Comparison of ENCODE assay signal across 13 mouse cellular contexts in genomic region chr8:84909949-84910348, GRCm38 (mm10). TPM values are rescaled to one million over a fixed set of nuclear protein-coding genes. Genes with fewer than 3 reads are reported as not detected.
DNase-seq lines count a peak whose midpoint lies in the region; ATAC-seq and TF ChIP-seq lines count a peak whose summit lies in the region.
"Had no signal": no experiment of that assay in that cellular context is flagged by ENCODE, and none has a peak within 500 bp of the region (broad histone marks: within the 10 kb centered on the region; RNA-seq: fewer than 3 reads in every experiment).

No protein-coding gene starts in this region.

- no peak overlapping the region for H3K9ac ChIP-seq in lung, postnatal 0 days (replicated peaks; ENCODE audit: low read depth)
- H3K9ac ChIP-seq in ES-E14 (ENCODE audit: insufficient read depth, low read depth, low read length, poor library complexity, severe bottlenecking) = peak overlapping the region; percentile 92; the same call in 1 of the 2 replicates
- H3K9ac ChIP-seq in liver, embryonic 16.5 days (ENCODE audit: low read depth, low read length) = peak overlapping the region; percentile 91

- no peak overlapping the region for H3K4me3 ChIP-seq in lung, postnatal 0 days (ENCODE audit: low read depth, low read length)
- H3K4me3 ChIP-seq in ES-E14 (ENCODE audit: insufficient read depth in 1 of 2, low read depth in 1 of 2, low read length in 2 of 2, poor library complexity in 1 of 2, severe bottlenecking in 1 of 2) = no peak overlapping the region
- H3K4me3 ChIP-seq in liver, embryonic 16.5 days (ENCODE audit: low read depth, low read length) = peak overlapping the region; percentile 76

- in situ Hi-C loops in ES-E14 (cut with MboI; ENCODE audit: low sequenced_read_pairs in 2 of 2, unreplicated experiment in 2 of 2) = no loop called here

- DNase-seq in lung, postnatal 0 days (ENCODE audit: low spot score) = peak; percentile 25
- no peak for DNase-seq in lung, postnatal 4 days
- no peak for DNase-seq in ES-E14 (ENCODE audit: low read depth, low spot score)
- no peak for DNase-seq in testis, postnatal 14 days (ENCODE audit: low spot score)
- no peak for DNase-seq in adrenal gland, adult 18-20 months (ENCODE audit: low spot score in 2 of 2)
- no peak for DNase-seq in urinary bladder, postnatal 25 days (ENCODE audit: low spot score)
- DNase-seq: gastrocnemius, adult 2 months; heart, postnatal 14 days; layer of hippocampus, adult 9-11 months; right cerebral cortex, adult 18-20 months had no signal

- H3K4me2 ChIP-seq in lung, postnatal 0 days (replicated peaks; ENCODE audit: low read depth, low read length) = no peak overlapping the region
- peak overlapping the region; percentile 94 for H3K4me2 ChIP-seq in liver, embryonic 16.5 days (ENCODE audit: low read depth, low read length)

- no peak for TF ChIP-seq CTCF in lung, postnatal 0 days (IDR thresholded peaks at IDR 0.05)

- peaks cover 10% of the 10 kb centered on the region for H3K27me3 ChIP-seq in lung, postnatal 0 days (replicated peaks; ENCODE audit: insufficient read depth, low read length)
- peaks cover 16% of the 10 kb centered on the region for H3K27me3 ChIP-seq in liver, embryonic 16.5 days (ENCODE audit: control insufficient read depth, insufficient read depth, low read depth, low read length)

- no peak for TF ChIP-seq EP300 in lung, postnatal 0 days (IDR thresholded peaks at IDR 0.05)

- 77% methylated on average over 5 of the region's 5 CpGs for WGBS in lung, postnatal 0 days
- 46% methylated on average over 5 of the region's 5 CpGs for WGBS in liver, embryonic 16.5 days (ENCODE audit: insufficient replicate concordance)

- ATAC-seq in lung, postnatal 0 days = no peak
- ATAC-seq in erythroblast, adult 5-6 weeks (replicated peaks; ENCODE audit: low FRiP score, poor library complexity, severe bottlenecking) = peak; percentile 34
- ATAC-seq in liver, embryonic 16.5 days (ENCODE audit: low read depth) = no peak
- ATAC-seq: forebrain, embryonic 14.5 days had no signal

- H3K9me3 ChIP-seq in lung, postnatal 0 days (ENCODE audit: low read length) = no peaks in the 10 kb centered on the region
- no peaks in the 10 kb centered on the region for H3K9me3 ChIP-seq in ES-E14 (ENCODE audit: control insufficient read depth, insufficient read depth, low read depth, low read length)
- H3K9me3 ChIP-seq in liver, embryonic 16.5 days (replicated peaks; ENCODE audit: control insufficient read depth, low read length) = no peaks in the 10 kb centered on the region

- H3K27ac ChIP-seq in lung, postnatal 0 days (ENCODE audit: low read length) = no peak overlapping the region
- no peak overlapping the region for H3K27ac ChIP-seq in ES-E14 (ENCODE audit: insufficient read depth, low read depth, low read length, poor library complexity, severe bottlenecking)
- H3K27ac ChIP-seq in liver, embryonic 16.5 days (ENCODE audit: low read length) = peak overlapping the region; percentile 89
- H3K27ac ChIP-seq: gastrocnemius, adult 2 months had no signal

- no peaks in the 10 kb centered on the region; the same call in 1 of the 2 replicates for H3K4me1 ChIP-seq in lung, postnatal 0 days (ENCODE audit: insufficient read depth, low read depth, low read length)
- H3K4me1 ChIP-seq in ES-E14 (ENCODE audit: control insufficient read depth in 2 of 2, insufficient read depth in 2 of 2, low read length in 2 of 2, poor library complexity in 1 of 2) = peaks cover 0 to 12% of the 10 kb centered on the region in 2 experiments; a peak in 2 of 4 replicates
- peaks cover 51% of the 10 kb centered on the region for H3K4me1 ChIP-seq in liver, embryonic 16.5 days (ENCODE audit: control insufficient read depth, low read depth, low read length)

- no peaks in the 10 kb centered on the region for H3K36me3 ChIP-seq in lung, postnatal 0 days (ENCODE audit: insufficient read depth, low read length)
- H3K36me3 ChIP-seq in ES-E14 (ENCODE audit: control insufficient read depth, insufficient read depth, low read length, poor library complexity, severe bottlenecking) = peaks cover 9% of the 10 kb centered on the region
- peaks cover 21% of the 10 kb centered on the region for H3K36me3 ChIP-seq in liver, embryonic 16.5 days (ENCODE audit: control insufficient read depth, insufficient read depth)

TF ChIP-seq in ES-E14, 5 proteins besides CTCF, POLR2A, EP300 and RAD21:
- TF ChIP-seq MAFK (IDR thresholded peaks at IDR 0.05; ENCODE audit: insufficient read depth, low read depth, low read length) (no peak), HCFC1 (IDR thresholded peaks at IDR 0.05; ENCODE audit: borderline replicate concordance, insufficient read depth, low read length) (no peak)

RNA-seq across cellular contexts. Expression of gene Dnase2a, which starts 1.6 kb away (rescaled TPM):
- 24.0 and 29.1 TPM in 2 replicates for polyA plus RNA-seq in lung, postnatal 0 days (2015; fragmentation: Nextera tagmentation; extraction: Ambion mirVana)
- total RNA-seq in ES-E14 (2012; rRNA removed) = 23.7 and 29.5 TPM in 2 replicates
- total RNA-seq in erythroblast, adult 5-6 weeks (2015; ENCODE audit: low replicate concordance) = 31.9 and 44.9 TPM in 2 replicates
- total RNA-seq in erythroblast, adult 5-6 weeks (2017; ENCODE audit: low replicate concordance) = 85.2 and 99.8 TPM in 2 replicates
- polyA plus RNA-seq in liver, embryonic 16.5 days (2015; fragmentation: Nextera tagmentation; extraction: Ambion mirVana) = 12.5 and 13.6 TPM in 2 replicates
- 10 to 100 TPM; 11.2 to 12.5 TPM for total RNA-seq in adrenal gland, adult 18-20 months (2021)

RNA-seq across cellular contexts. Expression of gene Klf1, which starts 8.2 kb away (rescaled TPM):
- 0.69 and 1.1 TPM in 2 replicates for polyA plus RNA-seq in lung, postnatal 0 days (2015; fragmentation: Nextera tagmentation; extraction: Ambion mirVana)
- 0.31 and 0.53 TPM in 2 replicates for total RNA-seq in ES-E14 (2012; rRNA removed)
- total RNA-seq in erythroblast, adult 5-6 weeks (2015; ENCODE audit: low replicate concordance) = 58.9 and 59.8 TPM in 2 replicates
- 85.0 and 116 TPM in 2 replicates for total RNA-seq in erythroblast, adult 5-6 weeks (2017; ENCODE audit: low replicate concordance)
- 394 and 409 TPM in 2 replicates for polyA plus RNA-seq in liver, embryonic 16.5 days (2015; fragmentation: Nextera tagmentation; extraction: Ambion mirVana)
- total RNA-seq in adrenal gland, adult 18-20 months (2021) = not detected
- total RNA-seq: gastrocnemius, adult 2 months; heart, postnatal 14 days had no signal

RNA-seq across cellular contexts. Expression of gene Gcdh, which starts 16.2 kb away (rescaled TPM):
- polyA plus RNA-seq in lung, postnatal 0 days (2015; fragmentation: Nextera tagmentation; extraction: Ambion mirVana) = 16.2 and 21.1 TPM in 2 replicates
- total RNA-seq in ES-E14 (2012; rRNA removed) = 36.3 and 57.2 TPM in 2 replicates
- total RNA-seq in erythroblast, adult 5-6 weeks (2015; ENCODE audit: low replicate concordance) = 7.9 and 14.6 TPM in 2 replicates
- 13.4 and 17.6 TPM in 2 replicates for total RNA-seq in erythroblast, adult 5-6 weeks (2017; ENCODE audit: low replicate concordance)
- polyA plus RNA-seq in liver, embryonic 16.5 days (2015; fragmentation: Nextera tagmentation; extraction: Ambion mirVana) = 65.7 and 73.0 TPM in 2 replicates
- total RNA-seq in adrenal gland, adult 18-20 months (2021) = 10 to 100 TPM; 52.4 to 56.5 TPM

RNA-seq across cellular contexts. Expression of gene Mast1, which starts 27.2 kb away (rescaled TPM):
- polyA plus RNA-seq in lung, postnatal 0 days (2015; fragmentation: Nextera tagmentation; extraction: Ambion mirVana) = 0.32 and 0.33 TPM in 2 replicates
- total RNA-seq in ES-E14 (2012; rRNA removed) = 1.4 and 2.5 TPM in 2 replicates
- not detected in 2 replicates for total RNA-seq in erythroblast, adult 5-6 weeks (2015; ENCODE audit: low replicate concordance)
- total RNA-seq in erythroblast, adult 5-6 weeks (2017; ENCODE audit: low replicate concordance) = 0.28 TPM in 1 of 2 replicates, not detected in the other
- 0.09 and 0.15 TPM in 2 replicates for polyA plus RNA-seq in liver, embryonic 16.5 days (2015; fragmentation: Nextera tagmentation; extraction: Ambion mirVana)
- total RNA-seq in adrenal gland, adult 18-20 months (2021) = 1 to 10 TPM; 2.1 to 3.1 TPM
- total RNA-seq: heart, postnatal 14 days had no signal

RNA-seq across cellular contexts. Expression of gene Rtbdn, which starts 36.8 kb away (rescaled TPM):
- not detected in 2 replicates for polyA plus RNA-seq in lung, postnatal 0 days (2015; fragmentation: Nextera tagmentation; extraction: Ambion mirVana)
- total RNA-seq in ES-E14 (2012; rRNA removed) = 0.13 TPM in 1 of 2 replicates, not detected in the other
- not detected in 2 replicates for total RNA-seq in erythroblast, adult 5-6 weeks (2015; ENCODE audit: low replicate concordance)
- not detected in 2 replicates for total RNA-seq in erythroblast, adult 5-6 weeks (2017; ENCODE audit: low replicate concordance)
- 0.20 and 0.44 TPM in 2 replicates for polyA plus RNA-seq in liver, embryonic 16.5 days (2015; fragmentation: Nextera tagmentation; extraction: Ambion mirVana)
- total RNA-seq in adrenal gland, adult 18-20 months (2021) = under 1 TPM in 1 of 2 experiments, not detected in 1; 0.16 TPM
- total RNA-seq: gastrocnemius, adult 2 months; heart, postnatal 14 days had no signal

Comparison
In these comparisons a context has a peak if more than half of its experiments do, and no peak if none do; other contexts are left out.
1. RNA of gene Klf1, which starts 8.2 kb away (total RNA-seq): 58.9 to 116 TPM in erythroblast, adult 5-6 weeks; 0.31 to 0.53 TPM in ES-E14 and not detected in adrenal gland, adult 18-20 months; every median in the first group is over 10 times any median in the second.